In genomic region chr6:128736100-128736499, GRCm38 (mm10) we compare ENCODE assay signal across 10 mouse cellular contexts. TPM values are rescaled to one million over a fixed set of nuclear protein-coding genes. Genes with fewer than 3 reads are reported as not detected.
DNase-seq lines count a peak whose midpoint lies in the region; ATAC-seq and TF ChIP-seq lines count a peak whose summit lies in the region.
"Had no signal": no experiment of that assay in that cellular context is flagged by ENCODE, and none has a peak within 500 bp of the region (broad histone marks: within the 10 kb centered on the region; RNA-seq: fewer than 3 reads in every experiment).

No protein-coding gene starts in this region.

- TF ChIP-seq RAD21 in MEL (IDR thresholded peaks at IDR 0.05; ENCODE audit: low read depth, low read length): no peak

- no peak for ATAC-seq in kidney, embryonic 15.5 days (replicated peaks; ENCODE audit: low FRiP score)
- ATAC-seq in erythroblast, adult 5-6 weeks (replicated peaks; ENCODE audit: low FRiP score, poor library complexity, severe bottlenecking): peak; percentile 55; the same call in 1 of the 2 replicates
- ATAC-seq in hindbrain, embryonic 13.5 days (ENCODE audit: low FRiP score): no peak

- H3K4me3 ChIP-seq in kidney, adult 2 months (ENCODE audit: insufficient read depth, low read depth, low read length): no peak overlapping the region
- H3K4me3 ChIP-seq in kidney, embryonic 15.5 days (replicated peaks): no peak overlapping the region
- no peak overlapping the region for H3K4me3 ChIP-seq in MEL (ENCODE audit: control insufficient read depth in 1 of 2, insufficient read depth in 1 of 2, low read depth in 2 of 2, low read length in 2 of 2)
- H3K4me3 ChIP-seq in hindbrain, embryonic 13.5 days: no peak overlapping the region
- H3K4me3 ChIP-seq: neural tube, embryonic 12.5 days had no signal

- H3K9ac ChIP-seq in kidney, embryonic 15.5 days: no peak overlapping the region
- no peak overlapping the region for H3K9ac ChIP-seq in MEL (ENCODE audit: control insufficient read depth, low read depth, low read length, poor library complexity, severe bottlenecking)
- no peak overlapping the region for H3K9ac ChIP-seq in hindbrain, embryonic 13.5 days
- H3K9ac ChIP-seq: neural tube, embryonic 12.5 days had no signal

- H3K4me1 ChIP-seq in kidney, adult 2 months (ENCODE audit: control insufficient read depth, insufficient read depth, low read length): no peaks in the 10 kb centered on the region
- peaks cover 9% of the 10 kb centered on the region for H3K4me1 ChIP-seq in kidney, embryonic 15.5 days
- no peaks in the 10 kb centered on the region for H3K4me1 ChIP-seq in MEL (ENCODE audit: control insufficient read depth in 1 of 2, insufficient read depth in 2 of 2, low read length in 2 of 2)
- no peaks in the 10 kb centered on the region for H3K4me1 ChIP-seq in hindbrain, embryonic 13.5 days (replicated peaks)

- no peaks in the 10 kb centered on the region for H3K9me3 ChIP-seq in kidney, embryonic 15.5 days (replicated peaks)
- no peaks in the 10 kb centered on the region for H3K9me3 ChIP-seq in MEL (replicated peaks; ENCODE audit: insufficient read depth, low read length)
- no peaks in the 10 kb centered on the region for H3K9me3 ChIP-seq in hindbrain, embryonic 13.5 days
- H3K9me3 ChIP-seq: neural tube, embryonic 12.5 days had no signal

- H3K27me3 ChIP-seq in kidney, adult 2 months (replicated peaks; ENCODE audit: control insufficient read depth, insufficient read depth, low read length): no peaks in the 10 kb centered on the region
- H3K27me3 ChIP-seq in kidney, embryonic 15.5 days: no peaks in the 10 kb centered on the region
- H3K27me3 ChIP-seq in MEL (ENCODE audit: control insufficient read depth in 1 of 2, insufficient read depth in 2 of 2, low read length in 2 of 2): no peaks in the 10 kb centered on the region
- no peaks in the 10 kb centered on the region for H3K27me3 ChIP-seq in hindbrain, embryonic 13.5 days
- H3K27me3 ChIP-seq: neural tube, embryonic 12.5 days had no signal

- no peaks in the 10 kb centered on the region for H3K36me3 ChIP-seq in kidney, adult 2 months (ENCODE audit: control insufficient read depth, insufficient read depth, low read length)
- no peaks in the 10 kb centered on the region for H3K36me3 ChIP-seq in kidney, embryonic 15.5 days
- H3K36me3 ChIP-seq in MEL (ENCODE audit: control insufficient read depth in 1 of 2, insufficient read depth in 2 of 2, low read length in 2 of 2): no peaks in the 10 kb centered on the region
- H3K36me3 ChIP-seq in hindbrain, embryonic 13.5 days: no peaks in the 10 kb centered on the region
- H3K36me3 ChIP-seq: neural tube, embryonic 12.5 days had no signal

- H3K4me2 ChIP-seq in kidney, embryonic 15.5 days: no peak overlapping the region
- no peak overlapping the region for H3K4me2 ChIP-seq in hindbrain, embryonic 13.5 days
- H3K4me2 ChIP-seq: neural tube, embryonic 12.5 days had no signal

- DNase-seq in kidney, adult 2 months: peak; percentile 19
- peak; percentile 17 for DNase-seq in MEL (ENCODE audit: low read depth, low spot score)
- peak; percentile 45 for DNase-seq in naive thymus-derived CD4-positive, alpha-beta T cell, adult 2 months (ENCODE audit: low read depth)
- DNase-seq in layer of hippocampus, adult 9-11 months: no peak
- DNase-seq in urinary bladder, postnatal 25 days (ENCODE audit: low spot score): no peak

- no peak for TF ChIP-seq POLR2A in kidney, adult 2 months (IDR thresholded peaks at IDR 0.05; ENCODE audit: low read depth, low read length)
- TF ChIP-seq POLR2A in MEL (IDR thresholded peaks at IDR 0.05; ENCODE audit: control insufficient read depth in 1 of 2, insufficient read depth in 1 of 2, low read depth in 1 of 2, low read length in 2 of 2, poor library complexity in 1 of 2): no peak

- peak; percentile 63 for TF ChIP-seq CTCF in kidney, adult 2 months (conservative IDR thresholded peaks at IDR 0.05; ENCODE audit: insufficient read depth, insufficient read length, low read depth, low read length)
- peak; percentile 26 to 36 (median 26); a peak in 5 of 6 replicates for TF ChIP-seq CTCF in MEL (IDR thresholded peaks at IDR 0.05 in 2 of 3, conservative IDR thresholded peaks at IDR 0.05 in 1 of 3; ENCODE audit: control insufficient read depth in 1 of 3, insufficient read depth in 1 of 3, low read depth in 2 of 3, low read length in 3 of 3, poor library complexity in 1 of 3, severe bottlenecking in 1 of 3)

- TF ChIP-seq EP300 in MEL (IDR thresholded peaks at IDR 0.05; ENCODE audit: low read depth in 1 of 2, low read length in 2 of 2): no peak

- no peak overlapping the region for H3K27ac ChIP-seq in kidney, adult 2 months (ENCODE audit: insufficient read depth, low read depth, low read length)
- no peak overlapping the region for H3K27ac ChIP-seq in kidney, embryonic 15.5 days
- H3K27ac ChIP-seq in MEL (ENCODE audit: control insufficient read depth, low read depth, low read length): no peak overlapping the region
- no peak overlapping the region for H3K27ac ChIP-seq in hindbrain, embryonic 13.5 days
- H3K27ac ChIP-seq: neural tube, embryonic 12.5 days had no signal

- H3K79me2 ChIP-seq in MEL (ENCODE audit: control insufficient read depth, insufficient read depth, low read length, poor library complexity): no peaks in the 10 kb centered on the region

TF ChIP-seq in MEL, 35 proteins besides CTCF, POLR2A, EP300 and RAD21:
- TF ChIP-seq CHD1 (IDR thresholded peaks at IDR 0.05; ENCODE audit: low read depth, low read length): no peak
- TF ChIP-seq SIN3A (IDR thresholded peaks at IDR 0.05; ENCODE audit: low read length): no peak
- no peak for TF ChIP-seq POLR2AphosphoS5 (IDR thresholded peaks at IDR 0.05; ENCODE audit: borderline replicate concordance, low read depth, low read length)
- TF ChIP-seq MEF2A (IDR thresholded peaks at IDR 0.05; ENCODE audit: extremely low read depth, insufficient replicate concordance, low read depth, low read length, poor library complexity, severe bottlenecking): no peak
- TF ChIP-seq MAZ (IDR thresholded peaks at IDR 0.05; ENCODE audit: low read depth, low read length): no peak

RNA-seq across cellular contexts. Expression of gene Klrb1, which starts 13.2 kb away (rescaled TPM):
- not detected in 2 replicates for polyA plus RNA-seq in kidney, adult 2 months (2012; rRNA removed)
- polyA plus RNA-seq in kidney, embryonic 15.5 days (2015; fragmentation: Nextera tagmentation; extraction: Ambion mirVana): not detected in 2 replicates
- not detected in 2 replicates for total RNA-seq in MEL (2012; rRNA removed)
- polyA plus RNA-seq in MEL (2012; ENCODE audit: insufficient read depth in 1 of 2, insufficient read length in 2 of 2, low read depth in 1 of 2, low replicate concordance in 2 of 2, missing spikeins in 1 of 2): not detected
- total RNA-seq in erythroblast, adult 5-6 weeks (2015; ENCODE audit: low replicate concordance): not detected in 2 replicates
- total RNA-seq in erythroblast, adult 5-6 weeks (2017; ENCODE audit: low replicate concordance): not detected in 2 replicates
- polyA plus RNA-seq in hindbrain, embryonic 13.5 days (2015; fragmentation: Nextera tagmentation; extraction: Ambion mirVana): 0.25 and 0.56 TPM in 2 replicates
- polyA plus RNA-seq: intestine, embryonic 14.5 days; neural tube, embryonic 12.5 days had no signal

RNA-seq across cellular contexts. Expression of gene Klrb1c, which starts 52.9 kb away (rescaled TPM):
- polyA plus RNA-seq in kidney, adult 2 months (2012; rRNA removed): 0.15 and 0.31 TPM in 2 replicates
- 0.17 and 0.22 TPM in 2 replicates for polyA plus RNA-seq in kidney, embryonic 15.5 days (2015; fragmentation: Nextera tagmentation; extraction: Ambion mirVana)
- total RNA-seq in MEL (2012; rRNA removed): not detected in 2 replicates
- polyA plus RNA-seq in MEL (2012; ENCODE audit: insufficient read depth in 1 of 2, insufficient read length in 2 of 2, low read depth in 1 of 2, low replicate concordance in 2 of 2, missing spikeins in 1 of 2): not detected
- not detected in 2 replicates for total RNA-seq in erythroblast, adult 5-6 weeks (2015; ENCODE audit: low replicate concordance)
- total RNA-seq in erythroblast, adult 5-6 weeks (2017; ENCODE audit: low replicate concordance): 0.68 and 1.8 TPM in 2 replicates
- polyA plus RNA-seq in hindbrain, embryonic 13.5 days (2015; fragmentation: Nextera tagmentation; extraction: Ambion mirVana): not detected in 2 replicates
- polyA plus RNA-seq: neural tube, embryonic 12.5 days had no signal

Comparison
In these comparisons a context has a peak if more than half of its experiments do, and no peak if none do; other contexts are left out.
1. DNase-seq: peak in kidney, adult 2 months (single experiment), MEL (single experiment) and naive thymus-derived CD4-positive, alpha-beta T cell, adult 2 months (single experiment); none in layer of hippocampus, adult 9-11 months (single experiment) and urinary bladder, postnatal 25 days (single experiment).